Mouse (Mus musculus): ENCODE data around the gene Mrgprb8.
"Not testable (repeated sequence)": the region's sequence is repeated elsewhere in the genome, so short reads cannot be mapped to it uniquely, and the experiment has no call there.

Gene Mrgprb8

DNA sequence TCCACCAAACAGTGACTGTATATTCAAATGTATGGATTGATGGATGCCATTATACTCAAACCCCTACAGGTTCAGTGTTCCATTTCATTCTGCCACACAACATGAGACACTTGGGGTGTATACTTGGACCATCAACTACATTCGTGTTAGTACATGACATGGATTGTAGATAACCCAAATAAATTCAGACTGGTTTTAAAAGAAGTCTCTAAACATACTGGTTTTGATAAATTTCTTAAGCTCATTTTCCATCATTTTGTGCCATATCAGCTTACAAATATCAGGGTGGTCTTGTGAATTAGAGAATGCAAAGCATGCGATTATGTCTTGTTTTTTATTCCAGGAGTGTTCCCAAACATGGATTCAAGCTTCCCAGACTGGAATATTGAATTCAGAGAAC, at the start of gene Mrgprb8:
Mrgprb8 (plus strand) TSS at position 301 of the 400 bp plus-strand sequence.
- no peak for DNase-seq (ENCODE audit: low spot score)

DNA sequence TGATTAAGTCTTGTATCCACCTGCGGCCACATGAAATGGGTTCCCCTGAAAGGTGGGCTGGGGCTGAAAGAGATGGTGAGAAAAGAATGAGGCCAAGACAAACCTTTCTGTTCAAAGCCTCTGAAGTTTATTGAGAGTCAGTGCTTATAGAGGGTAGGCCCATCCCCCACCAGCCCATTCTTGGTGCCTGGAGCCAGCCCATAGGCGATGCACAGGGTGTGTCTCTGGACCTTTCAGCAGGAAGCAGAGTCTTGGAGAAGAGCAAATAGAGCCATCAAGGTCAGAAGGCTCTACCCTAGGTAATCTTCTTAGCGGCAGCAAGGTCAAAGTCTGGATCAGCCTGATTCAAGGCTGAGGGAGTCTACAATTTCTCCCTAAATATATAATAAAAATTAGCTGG, 47.6 kb downstream of the Mrgprb8 start:
- not testable (repeated sequence) for DNase-seq (ENCODE audit: low spot score)

DNA sequence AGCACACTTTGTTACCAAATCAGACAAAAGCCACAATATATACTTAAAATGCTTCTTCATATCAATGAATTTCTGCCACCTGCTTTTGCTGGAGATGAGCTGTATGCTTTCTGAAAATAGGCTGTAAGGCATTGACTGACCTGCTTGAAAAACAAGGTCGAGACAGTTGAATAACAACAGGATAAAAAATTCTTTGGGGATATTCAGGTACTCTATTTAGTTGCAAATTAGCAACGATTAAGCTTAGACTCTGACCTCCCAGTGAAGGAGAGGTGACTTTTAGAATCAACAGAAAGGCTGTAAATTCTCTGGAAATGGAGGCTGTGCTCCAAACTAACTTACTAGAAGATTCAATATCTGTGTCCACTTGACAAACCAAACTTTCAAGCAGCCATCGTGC, 48.3 kb downstream of the Mrgprb8 start:
- no peak for DNase-seq (ENCODE audit: low spot score)

Data from testis, postnatal 10 days (tissue).